Mouse (Mus musculus): ENCODE results near the gene Klrc1.
"Not testable (repeated sequence)": the region's sequence is repeated elsewhere in the genome, so short reads cannot be mapped to it uniquely, and the experiment has no call there.

Gene Klrc1

GRCm38 (mm10) chr6:129678873-129679272 lies at the start of gene Klrc1:
Klrc1 (minus strand) TSS chr6:129678973.
- no peak for DNase-seq (ENCODE audit: low spot score in 2 of 2)

DNA sequence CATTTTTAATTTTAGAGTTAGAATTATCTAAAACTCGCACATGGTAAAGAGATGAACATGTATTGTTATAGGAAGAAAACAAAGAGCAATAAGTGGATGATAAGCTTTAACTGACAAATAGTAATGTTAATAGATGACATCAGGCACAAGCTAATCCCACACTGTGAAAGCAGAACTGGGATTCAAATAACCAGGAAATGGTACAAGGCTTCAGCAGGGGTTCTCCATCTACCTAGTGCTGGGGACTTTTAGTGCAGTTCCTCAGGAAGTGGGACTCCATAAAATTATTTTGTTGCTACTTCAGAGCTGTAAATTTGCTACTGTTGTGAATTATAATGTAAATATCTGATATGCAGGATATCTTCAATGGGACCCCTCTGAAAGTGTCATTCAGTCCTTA lies 48.5 kb upstream of the Klrc1 start:
- no peak for DNase-seq (ENCODE audit: low spot score in 2 of 2)

DNA sequence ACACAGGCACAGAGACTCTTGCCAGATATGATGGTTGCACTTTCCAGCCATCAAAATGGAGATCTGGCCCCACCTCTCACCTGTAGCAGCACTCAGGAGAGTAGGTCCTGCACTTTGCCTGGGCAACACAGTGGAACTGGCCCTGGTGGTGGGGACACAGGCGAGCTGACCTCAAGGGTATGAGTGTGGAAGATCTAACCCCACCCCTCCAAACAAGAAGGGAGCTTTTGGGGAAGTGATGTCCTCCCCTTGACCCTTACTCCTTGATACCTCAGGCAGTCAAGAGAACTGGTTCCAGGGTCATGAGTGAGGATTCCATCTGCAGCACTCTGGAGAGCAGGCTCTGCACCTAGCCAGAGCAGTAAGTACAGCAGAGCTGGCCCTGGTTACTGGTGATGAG lies 42.6 kb upstream of the Klrc1 start:
- no peak for DNase-seq (ENCODE audit: low spot score in 2 of 2)

GRCm38 (mm10) chr6:129720487-129720886 lies 41.7 kb upstream of the Klrc1 start:
- no peak for DNase-seq (ENCODE audit: low spot score in 2 of 2)

GRCm38 (mm10) chr6:129717032-129717431 lies 38.3 kb upstream of the Klrc1 start, which contains the start of gene Klri1:
Klri1 (minus strand) TSS chr6:129717132.
- no peak for DNase-seq (ENCODE audit: low spot score in 2 of 2)

DNA sequence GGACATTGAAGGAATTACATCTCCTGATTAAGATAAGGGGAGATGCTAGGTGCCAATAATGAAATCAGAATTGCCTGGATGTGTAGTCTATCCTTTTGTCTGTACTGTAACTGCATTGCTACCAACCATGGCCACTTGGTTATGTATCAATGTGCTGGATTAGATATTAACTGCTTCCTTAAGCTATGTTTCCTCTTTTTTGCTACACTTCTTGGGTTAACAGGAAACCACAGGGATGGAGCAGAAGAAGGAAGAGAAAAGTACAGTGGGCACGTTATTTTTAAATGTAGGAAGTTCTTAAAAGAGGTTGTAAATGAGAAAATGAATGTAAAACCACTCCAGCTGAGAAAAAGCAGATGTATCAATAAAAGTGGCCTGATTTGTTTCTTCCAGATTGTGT lies 34.8 kb upstream of the Klrc1 start:
- DNase-seq (ENCODE audit: low spot score in 2 of 2), result no peak

- not testable (repeated sequence) for DNase-seq (ENCODE audit: low spot score in 2 of 2)
Measured at GRCm38 (mm10) chr6:129691436-129691835, 12.7 kb upstream of the Klrc1 start.

DNA sequence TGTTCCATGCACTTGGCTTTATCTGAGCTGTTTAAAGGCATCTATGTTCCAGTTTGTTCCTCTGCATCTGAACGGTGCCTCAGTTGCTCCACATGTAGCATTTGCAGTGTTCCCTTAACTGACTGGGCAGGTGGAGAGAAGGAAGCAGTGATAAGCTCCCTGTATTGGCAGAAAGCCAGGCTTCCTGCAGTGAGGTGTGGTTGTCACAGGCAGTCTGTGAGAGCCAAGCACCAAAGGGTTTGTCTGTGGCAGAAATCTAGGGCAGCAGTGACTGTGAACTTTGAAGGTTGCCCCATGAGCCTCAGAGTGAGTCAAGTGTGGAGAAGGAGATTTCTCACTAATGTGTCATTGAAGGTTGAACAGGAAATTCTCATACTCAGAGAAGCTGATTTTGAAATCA lies 1.6 kb upstream of the Klrc1 start:
- peak in 1 of 2 experiments; percentile 4 for DNase-seq (ENCODE audit: low spot score in 2 of 2)

GRCm38 (mm10) chr6:129661301-129661700 lies 17.5 kb downstream of the Klrc1 start:
- DNase-seq (ENCODE audit: low spot score in 2 of 2), result not testable (repeated sequence)

GRCm38 (mm10) chr6:129660589-129660988 lies 18.2 kb downstream of the Klrc1 start, which contains the start of gene Klrc2:
Klrc2 (minus strand) TSS chr6:129660689.
- DNase-seq (ENCODE audit: low spot score in 2 of 2), result not testable (repeated sequence)

DNA sequence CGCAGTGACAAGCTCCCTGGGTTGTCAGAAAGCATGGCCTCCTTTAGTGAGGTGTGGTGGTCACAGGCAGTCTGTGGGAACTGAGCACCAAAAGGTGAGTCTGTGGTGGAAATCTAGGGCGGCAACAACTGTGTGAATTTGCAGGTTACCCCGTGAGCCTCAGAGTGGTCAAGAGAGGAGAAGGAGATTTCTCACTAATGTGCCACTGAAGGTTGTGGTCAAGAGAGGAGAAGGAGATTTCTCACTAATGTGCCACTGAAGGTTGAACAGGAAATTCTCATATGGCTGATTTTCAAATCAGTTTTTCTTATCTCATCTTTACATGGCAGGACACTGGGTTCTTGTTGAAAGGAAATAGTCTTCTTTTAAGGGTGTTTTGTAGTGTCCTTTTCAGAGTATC lies 34.7 kb downstream of the Klrc1 start:
- DNase-seq (ENCODE audit: low spot score in 2 of 2), result not testable (repeated sequence)

DNA sequence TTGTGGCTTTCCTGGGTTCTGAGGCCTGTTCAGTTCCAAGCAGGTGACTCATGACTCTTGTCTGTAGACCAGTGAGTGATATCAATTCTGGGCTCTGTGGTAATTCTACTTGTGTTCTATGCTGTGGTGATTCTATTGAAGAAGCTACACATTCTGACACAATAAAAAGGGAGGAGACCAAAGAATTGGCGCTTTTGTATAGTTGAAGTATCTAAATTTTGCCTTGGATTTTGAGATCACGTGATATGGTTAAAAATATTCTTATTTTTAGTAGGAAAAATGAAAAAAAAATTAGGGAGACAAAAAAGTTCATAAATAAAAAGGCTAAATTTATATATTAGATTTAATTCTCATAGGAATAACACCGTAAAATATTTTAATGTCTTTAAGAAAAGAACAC lies 35.5 kb downstream of the Klrc1 start, which contains the start of gene Klrc3:
Gene Klrc3 (minus strand): TSS at position 101 of the 400 bp plus-strand sequence.
- DNase-seq (ENCODE audit: low spot score in 2 of 2), result not testable (repeated sequence)

DNA sequence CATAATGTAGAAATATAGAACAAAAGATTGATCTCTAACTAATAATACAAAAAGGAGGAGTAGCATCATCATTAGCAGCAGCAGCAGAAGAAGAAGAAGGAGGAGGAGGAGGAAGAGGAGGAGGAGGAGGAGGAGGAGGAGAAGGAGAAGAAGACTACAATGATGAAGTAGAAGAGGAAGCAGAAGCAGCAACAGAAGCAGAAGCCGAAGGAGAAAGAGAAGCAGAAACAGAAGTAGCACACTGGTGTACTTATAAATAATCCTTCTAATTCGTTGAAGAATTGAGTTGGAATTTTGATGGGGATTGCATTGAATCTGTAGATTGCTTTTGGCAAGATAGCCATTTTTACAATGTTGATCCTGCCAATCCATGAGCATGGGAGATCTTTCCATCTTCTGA lies 47.7 kb downstream of the Klrc1 start:
- DNase-seq (ENCODE audit: low spot score in 2 of 2), result not testable (repeated sequence)

- no peak for DNase-seq (ENCODE audit: low spot score in 2 of 2)
Measured at GRCm38 (mm10) chr6:129623735-129624134, 55.0 kb downstream of the Klrc1 start, which contains the start of gene Klrk1. Klrk1 (minus strand) TSS chr6:129623864.

Measured in thymus, postnatal 10 days (tissue).